Mouse (Mus musculus) olfactory bulb, adult 2 months (tissue): ENCODE results near the gene Pan2. TPM values are rescaled to one million over a fixed set of nuclear protein-coding genes. Genes with fewer than 3 reads are reported as not detected.
"Not testable (repeated sequence)": the region's sequence is repeated elsewhere in the genome, so short reads cannot be mapped to it uniquely, and the experiment has no call there.

Experiments used
- H3K27ac ChIP-seq: fragments of 200-500 bp; 2 replicates; pipeline ENCODE4 v1.5.1; 2012; ENCODE audit warnings: low read depth, low read length; ENCODE audit not compliant: insufficient read depth
- H3K4me1 ChIP-seq: fragments of 200-500 bp; 2 replicates; pipeline ENCODE4 v1.6.1; 2012; ENCODE audit warnings: low read length; ENCODE audit not compliant: control insufficient read depth, insufficient read depth
- H3K4me3 ChIP-seq: fragments of 200-500 bp; 2 replicates; pipeline ENCODE4 v1.5.1; 2012; ENCODE audit warnings: mild to moderate bottlenecking, low read depth, low read length, moderate library complexity; ENCODE audit not compliant: insufficient read depth
- CTCF ChIP-seq: fragments of 200-500 bp; IDR thresholded peaks from 2 replicates; pipeline ENCODE4 v1.5.1; 2012; ENCODE audit warnings: low read depth, mild to moderate bottlenecking, low read length, moderate library complexity; ENCODE audit not compliant: insufficient read depth
- POLR2A ChIP-seq: fragments of 200-500 bp; IDR thresholded peaks from 2 replicates; pipeline ENCODE4 v1.6.1; 2012; ENCODE audit warnings: mild to moderate bottlenecking, low read depth, low read length, moderate library complexity; ENCODE audit not compliant: insufficient read depth
- WGBS: fragments of 180-500 bp; shearing (Covaris S2); methylation state at CpG from one replicate; pipeline ENCODE4 v1.1.7; 2018; 5-methylcytosine and 5-hydroxymethylcytosine counted together
- polyA plus RNA-seq: library from polyadenylated mRNA; stranded (reverse); fragments of >200 nt; gene quantifications from 2 replicates; pipeline ENCODE4 v1.2.4, GENCODE M21; 2012; ENCODE audit warnings: low replicate concordance; ENCODE audit not compliant: missing spikeins, insufficient read depth, insufficient read length

The Pan2 gene
- polyA plus RNA-seq, 1 experiment: not detected

DNA sequence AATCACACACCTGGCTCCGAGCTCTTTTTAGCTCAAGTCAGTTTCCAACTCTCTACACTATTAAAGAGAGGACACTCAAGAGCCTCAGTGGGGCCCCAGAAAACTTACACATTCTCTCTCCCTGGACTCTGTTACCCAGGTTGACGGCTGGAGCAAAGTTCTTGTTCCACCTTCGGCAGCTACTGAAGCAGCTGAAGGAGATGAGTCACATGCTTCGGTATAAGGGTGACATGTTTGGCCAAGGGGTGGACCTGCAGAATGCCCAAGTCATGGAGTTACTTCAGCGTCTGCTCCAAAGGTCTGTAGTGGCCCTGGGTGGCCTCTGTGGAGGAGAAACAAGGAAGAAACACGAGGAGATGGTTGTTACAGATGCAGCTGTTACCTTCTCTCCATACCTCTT is 22.2 kb upstream of the Pan2 start:
- 89% methylated on average over 6 of the region's 6 CpGs for WGBS
- Histone ChIP-seq H3K4me1 (0 out of 2 replicates have a peak, but pooled peaks cover 3% of the 10 kb centered on the region), H3K4me3 (no peak overlapping the region), H3K27ac (no peak overlapping the region)
- TF ChIP-seq CTCF (no peak), POLR2A (no peak)

DNA sequence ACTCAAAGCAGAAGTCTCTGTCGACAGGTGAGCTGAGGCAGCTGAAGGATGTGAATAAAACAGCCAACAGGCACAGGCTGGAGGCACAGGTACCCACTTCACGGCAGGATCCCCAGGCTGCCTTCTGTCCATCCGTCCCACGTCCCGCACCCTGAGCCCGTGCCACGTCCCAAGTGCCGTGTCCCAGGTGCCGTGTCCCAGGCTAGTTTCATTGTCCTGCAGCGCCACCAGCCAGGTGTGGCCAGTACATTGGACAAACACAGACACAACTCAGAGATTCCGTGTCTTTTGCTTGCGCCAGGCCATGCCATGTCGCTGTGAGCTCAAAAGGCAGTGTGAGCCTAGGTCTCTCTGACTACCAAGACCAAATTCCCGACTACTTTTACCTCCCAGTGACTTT is 21.5 kb upstream of the Pan2 start:
- H3K4me1 ChIP-seq: 0 out of 2 replicates have a peak, but pooled peaks cover 3% of the 10 kb centered on the region
- 94% methylated on average over 14 of the region's 14 CpGs for WGBS
- no peak overlapping the region for H3K27ac ChIP-seq
- no peak for TF ChIP-seq POLR2A
- TF ChIP-seq CTCF: no peak
- H3K4me3 ChIP-seq: no peak overlapping the region

DNA sequence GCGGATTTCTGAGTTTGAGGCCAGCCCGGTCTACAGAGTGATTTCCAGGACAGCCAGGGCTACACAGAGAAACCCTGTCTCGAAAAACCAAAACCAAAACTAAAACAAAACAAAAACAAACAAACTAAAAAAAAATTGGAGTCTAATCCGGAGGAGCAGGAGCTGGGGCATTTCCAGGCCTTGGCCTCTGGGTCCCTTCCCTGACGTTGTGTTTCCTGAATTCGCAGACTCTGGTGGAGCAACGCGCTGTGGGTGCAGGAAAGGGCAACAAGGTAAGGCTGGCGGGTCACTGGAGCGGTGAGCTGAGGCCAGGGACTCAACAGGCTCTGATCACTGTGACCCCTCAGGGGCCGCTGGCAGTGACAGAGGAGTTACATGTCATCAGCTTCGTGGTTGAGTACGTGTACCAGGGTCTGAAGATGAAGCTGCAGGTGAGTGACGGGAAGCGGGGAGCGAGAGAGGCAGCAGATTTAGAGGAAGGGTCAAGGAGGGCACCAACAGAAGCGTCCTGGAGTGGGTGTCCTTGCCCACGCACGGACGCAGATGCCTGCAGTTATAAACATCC is 20.2 kb upstream of the Pan2 start:
- no peak overlapping the region for H3K27ac ChIP-seq
- 0 out of 2 replicates have a peak, but pooled peaks cover 3% of the 10 kb centered on the region for H3K4me1 ChIP-seq
- WGBS: 92% methylated on average over 20 of the region's 20 CpGs
- H3K4me3 ChIP-seq: no peak overlapping the region
- no peak for TF ChIP-seq CTCF
- TF ChIP-seq POLR2A: no peak

DNA sequence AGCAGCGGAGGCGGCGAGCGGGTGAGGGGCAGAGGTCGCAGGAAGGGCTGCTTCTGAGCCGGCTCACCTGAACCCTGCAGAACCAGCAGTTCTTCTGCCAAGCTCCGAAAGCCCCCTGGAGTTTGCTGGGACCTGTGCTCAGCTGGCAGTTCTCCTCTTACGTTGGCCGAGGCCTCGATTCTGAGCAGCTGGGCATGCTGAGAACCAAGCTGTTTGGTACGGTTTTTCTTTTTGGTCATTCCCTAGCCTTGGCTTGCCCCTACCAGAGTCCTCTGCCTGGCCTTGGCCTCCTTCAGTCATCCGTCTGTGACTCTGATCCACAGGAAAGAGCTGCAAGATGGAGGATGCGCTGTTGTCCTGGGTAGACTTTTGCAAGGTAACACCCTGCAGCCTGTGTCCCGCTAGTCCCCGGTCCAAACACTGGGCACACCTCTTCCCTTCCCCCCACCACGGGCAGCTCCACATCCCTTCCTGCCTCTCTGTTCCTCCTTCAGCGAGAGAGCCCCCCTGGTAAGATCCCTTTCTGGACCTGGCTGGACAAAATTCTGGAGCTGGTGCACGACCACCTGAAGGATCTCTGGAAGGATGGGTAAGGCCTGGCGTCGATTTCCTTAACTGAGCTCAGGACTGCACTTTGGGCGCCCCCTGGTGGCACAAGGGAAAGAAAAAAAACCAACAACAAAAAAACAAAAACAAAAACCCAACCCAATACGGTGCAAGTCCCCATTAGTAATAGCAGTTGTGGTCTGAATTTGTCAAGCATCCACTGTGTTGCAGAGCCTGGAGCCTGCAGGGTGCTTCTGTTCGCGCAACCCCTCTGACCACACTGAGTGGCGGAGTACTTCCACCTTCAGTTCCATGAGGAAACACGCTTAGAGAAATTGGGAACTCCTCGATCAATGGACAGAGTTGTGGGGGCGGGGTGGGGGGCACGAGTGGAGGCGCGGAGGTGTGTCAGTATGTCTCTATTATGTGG is 19.2 kb upstream of the Pan2 start:
- Histone ChIP-seq H3K4me1 (0 out of 2 replicates have a peak, but pooled peaks cover 3% of the 10 kb centered on the region), H3K27ac (no peak overlapping the region), H3K4me3 (no peak overlapping the region)
- WGBS: 60% methylated on average over 31 of the region's 31 CpGs
- no peak for TF ChIP-seq POLR2A
- peak; percentile 43 for TF ChIP-seq CTCF

DNA sequence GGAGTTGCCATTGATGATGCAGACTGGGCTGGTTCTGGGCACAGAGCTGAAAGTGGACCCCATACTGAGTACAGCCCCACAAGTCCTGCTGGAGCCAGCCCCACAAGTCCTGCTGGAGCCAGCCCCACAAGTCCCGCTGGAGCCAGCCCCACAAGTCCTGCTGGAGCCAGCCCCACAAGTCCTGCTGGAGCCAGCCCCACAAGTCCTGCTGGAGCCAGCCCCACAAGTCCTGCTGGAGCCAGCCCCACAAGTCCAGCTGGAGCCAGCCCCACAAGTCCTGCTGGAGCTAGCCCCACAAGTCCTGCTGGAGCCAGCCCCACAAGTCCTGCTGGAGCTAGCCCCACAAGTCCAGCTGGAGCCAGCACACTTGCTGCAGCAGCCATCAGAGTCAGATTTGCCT is 12.5 kb upstream of the Pan2 start:
- WGBS: 37% methylated on average over 1 of the region's 1 CpGs

DNA sequence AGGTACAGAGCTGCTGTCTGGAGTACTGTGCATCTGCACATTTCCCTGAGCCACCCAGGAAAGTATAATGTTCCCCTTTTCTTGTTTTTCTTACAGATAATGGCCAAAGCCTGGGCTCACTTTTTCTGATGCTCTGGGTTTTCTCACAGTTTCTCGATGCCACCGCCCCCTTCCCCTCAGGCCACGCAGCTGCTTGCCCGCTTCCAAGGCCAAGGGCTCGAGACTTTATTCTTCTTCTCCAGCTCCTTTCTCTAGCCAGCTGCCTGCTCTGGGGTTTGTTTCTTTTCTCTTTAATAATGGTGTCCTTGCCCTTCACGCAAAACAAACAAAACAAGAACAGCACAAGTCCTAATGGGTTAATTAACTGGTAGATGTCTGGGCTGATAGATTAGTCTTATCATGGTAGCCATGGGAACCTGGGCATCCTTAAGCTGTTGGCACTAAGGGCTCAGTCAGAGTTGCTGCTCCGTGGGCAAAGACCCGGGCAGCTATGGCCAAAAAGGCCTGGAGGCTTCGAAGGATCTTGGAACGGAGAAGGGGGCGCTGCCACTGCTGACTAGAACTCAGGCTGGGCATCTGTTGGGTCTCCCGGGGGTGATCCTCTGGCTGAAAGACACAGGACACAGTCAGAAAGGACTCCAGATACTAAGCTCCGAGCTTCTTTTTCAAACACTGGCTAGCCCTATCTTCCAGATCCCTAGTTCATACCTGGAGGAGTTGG is 6.6 kb upstream of the Pan2 start:
- no peak overlapping the region for H3K27ac ChIP-seq
- no peak for TF ChIP-seq CTCF
- TF ChIP-seq POLR2A: no peak
- peaks cover 3% of the 10 kb centered on the region; the same call in 1 of the 2 replicates for H3K4me1 ChIP-seq
- 34% methylated on average over 13 of the region's 13 CpGs for WGBS
- H3K4me3 ChIP-seq: no peak overlapping the region

More for the DNA sequence above, 12.5 kb upstream of the Pan2 start:
- H3K4me1 ChIP-seq, H3K4me3 ChIP-seq, H3K27ac ChIP-seq: not testable (repeated sequence)

DNA sequence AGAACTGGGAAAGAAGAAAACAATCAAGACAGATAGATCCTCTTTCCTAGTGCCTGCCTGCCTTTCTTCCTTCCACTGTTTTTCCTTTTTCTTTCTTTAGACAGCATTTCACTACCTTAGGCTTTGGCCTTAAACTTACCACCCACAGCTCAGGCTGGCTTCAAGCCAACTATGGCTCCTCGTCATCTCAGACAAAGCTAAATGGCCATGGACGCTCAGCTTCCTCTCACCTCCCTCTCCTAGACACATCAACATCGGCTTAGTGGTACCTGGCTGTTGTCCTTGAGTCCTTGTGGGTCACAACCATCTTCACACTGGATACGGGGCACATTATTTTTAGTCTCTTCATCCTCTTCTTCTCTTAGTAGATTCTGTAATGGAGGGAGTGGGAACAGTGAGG is 5.9 kb upstream of the Pan2 start:
- H3K4me1 ChIP-seq: peaks cover 3% of the 10 kb centered on the region; the same call in 1 of the 2 replicates
- H3K4me3 ChIP-seq: no peak overlapping the region
- H3K27ac ChIP-seq: no peak overlapping the region
- WGBS: 73% methylated on average over 4 of the region's 4 CpGs
- no peak for TF ChIP-seq CTCF
- no peak for TF ChIP-seq POLR2A

DNA sequence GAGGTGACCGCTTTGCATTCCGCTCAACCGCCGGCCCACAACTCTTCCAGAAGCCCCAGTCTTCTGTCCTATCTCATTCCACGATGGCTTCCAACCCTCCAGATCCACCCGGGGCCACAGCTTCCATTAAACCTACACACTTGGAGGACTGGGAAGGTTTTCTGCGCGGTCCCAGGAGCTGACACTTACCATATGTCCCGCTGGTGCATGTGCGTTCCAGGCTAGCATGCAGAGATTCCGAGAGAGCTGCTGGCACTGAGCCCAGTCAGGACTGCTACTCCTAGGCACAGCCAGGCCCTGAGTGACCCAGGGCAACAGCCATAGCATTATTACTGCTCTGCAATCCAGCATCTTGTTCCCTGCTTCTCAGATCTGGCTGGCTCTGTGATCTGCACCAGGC is 5.5 kb upstream of the Pan2 start:
- WGBS: 75% methylated on average over 11 of the region's 11 CpGs
- Histone ChIP-seq H3K4me1 (peaks cover 3% of the 10 kb centered on the region; the same call in 1 of the 2 replicates), H3K4me3 (no peak overlapping the region), H3K27ac (no peak overlapping the region)
- TF ChIP-seq CTCF (no peak), POLR2A (no peak)

DNA sequence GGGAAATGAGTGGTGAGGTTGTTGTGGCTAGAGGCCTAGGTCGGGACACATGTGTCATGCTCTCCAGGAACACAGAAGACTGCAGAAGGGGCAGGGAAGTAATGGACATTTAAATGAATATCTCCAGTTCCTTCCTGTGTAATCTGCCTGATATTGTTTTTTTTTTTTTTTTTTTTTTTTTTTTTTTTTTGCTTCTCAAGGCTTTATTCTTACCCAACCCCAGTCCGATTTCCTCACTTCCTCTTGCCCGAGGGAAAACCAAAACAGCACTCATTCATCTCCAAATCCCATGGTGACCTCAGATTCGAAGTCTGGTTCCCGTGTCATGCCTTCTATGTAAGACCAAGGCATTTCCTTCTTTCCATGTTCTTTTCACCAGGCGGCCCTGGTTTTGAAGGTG is 4.9 kb upstream of the Pan2 start:
- TF ChIP-seq CTCF: no peak
- TF ChIP-seq POLR2A: no peak
- Histone ChIP-seq H3K4me3 (no peak overlapping the region), H3K4me1 (peaks cover 3% of the 10 kb centered on the region; the same call in 1 of the 2 replicates), H3K27ac (no peak overlapping the region)
- WGBS: 76% methylated on average over 6 of the region's 6 CpGs
